Mouse (Mus musculus) adrenal gland, postnatal 36 days (tissue): Measurements from ENCODE around the gene Mfsd2b. TPM values are rescaled to one million over a fixed set of nuclear protein-coding genes. Genes with fewer than 3 reads are reported as not detected.

Experiments used
- DNase-seq, 2 experiments: peaks; one replicate each; pipeline ENCODE4 v3.0.0; 2021; ENCODE audit warnings: mixed read lengths in 1 of 2
- total RNA-seq, 2 experiments: library from RNA; stranded (reverse); gene quantifications; 2 replicates each; pipeline ENCODE4 v1.2.3; 2021

Mfsd2b gene
- total RNA-seq, 2 experiments from 2014 or later, result 0.30 to 0.60 TPM

- no peak for DNase-seq
Observed at GRCm38 (mm10) chr12:4873531-4873930, 628 bp downstream of the Mfsd2b start.

GRCm38 (mm10) chr12:4872983-4873477 is 1.1 kb downstream of the Mfsd2b start:
- no peak for DNase-seq

GRCm38 (mm10) chr12:4872273-4872672 is 1.9 kb downstream of the Mfsd2b start:
- DNase-seq, result no peak

- DNase-seq, result no peak
Observed at GRCm38 (mm10) chr12:4871260-4871659, 2.9 kb downstream of the Mfsd2b start.

GRCm38 (mm10) chr12:4868924-4869323 is 5.2 kb downstream of the Mfsd2b start:
- no peak for DNase-seq

GRCm38 (mm10) chr12:4864338-4864690 is 9.8 kb downstream of the Mfsd2b start:
- DNase-seq, result no peak

- DNase-seq, result no peak
Observed at GRCm38 (mm10) chr12:4863654-4864337, 10.4 kb downstream of the Mfsd2b start.

- no peak for DNase-seq
Observed at GRCm38 (mm10) chr12:4862672-4863071, 11.5 kb downstream of the Mfsd2b start.

- no peak for DNase-seq
Observed at GRCm38 (mm10) chr12:4859241-4859914, 14.8 kb downstream of the Mfsd2b start.

GRCm38 (mm10) chr12:4856834-4857233 is 17.3 kb downstream of the Mfsd2b start:
- no peak for DNase-seq

- peak in 1 of 2 experiments; percentile 11 for DNase-seq
Observed at GRCm38 (mm10) chr12:4856160-4856559, 18.0 kb downstream of the Mfsd2b start.

- peak; percentile 53 to 56 for DNase-seq
Observed at GRCm38 (mm10) chr12:4843741-4844140, 30.4 kb downstream of the Mfsd2b start.

GRCm38 (mm10) chr12:4842890-4843597 is 31.1 kb downstream of the Mfsd2b start, which contains the start of gene Wdcp:
Wdcp (plus strand) TSS chr12:4843303.
- peak; percentile 91 to 92 for DNase-seq

- DNase-seq, result no peak
Observed at GRCm38 (mm10) chr12:4842456-4842855, 31.7 kb downstream of the Mfsd2b start.

GRCm38 (mm10) chr12:4841392-4841887 is 32.7 kb downstream of the Mfsd2b start, which contains the start of gene Fkbp1b:
Fkbp1b (minus strand) TSS chr12:4841591.
- DNase-seq, result peak; percentile 52 to 68

- peak in 1 of 2 experiments; percentile 10 for DNase-seq
Observed at GRCm38 (mm10) chr12:4840741-4841140, 33.4 kb downstream of the Mfsd2b start.

GRCm38 (mm10) chr12:4840010-4840409 is 34.1 kb downstream of the Mfsd2b start:
- DNase-seq, result no peak

- DNase-seq, result peak; percentile 12 to 29
Observed at GRCm38 (mm10) chr12:4836959-4837358, 37.2 kb downstream of the Mfsd2b start.

- no peak for DNase-seq
Observed at GRCm38 (mm10) chr12:4827256-4827655, 46.9 kb downstream of the Mfsd2b start.

GRCm38 (mm10) chr12:4817361-4818101 is 56.6 kb downstream of the Mfsd2b start, which contains the start of gene Sf3b6:
Sf3b6 (plus strand) TSS chr12:4817544.
- DNase-seq, result peak; percentile 99 to 100

- no peak for DNase-seq
Observed at GRCm38 (mm10) chr12:4816680-4817360, 57.3 kb downstream of the Mfsd2b start.
